Mouse (Mus musculus): Measurements from ENCODE around the gene Mafg.

Gene Mafg

DNA sequence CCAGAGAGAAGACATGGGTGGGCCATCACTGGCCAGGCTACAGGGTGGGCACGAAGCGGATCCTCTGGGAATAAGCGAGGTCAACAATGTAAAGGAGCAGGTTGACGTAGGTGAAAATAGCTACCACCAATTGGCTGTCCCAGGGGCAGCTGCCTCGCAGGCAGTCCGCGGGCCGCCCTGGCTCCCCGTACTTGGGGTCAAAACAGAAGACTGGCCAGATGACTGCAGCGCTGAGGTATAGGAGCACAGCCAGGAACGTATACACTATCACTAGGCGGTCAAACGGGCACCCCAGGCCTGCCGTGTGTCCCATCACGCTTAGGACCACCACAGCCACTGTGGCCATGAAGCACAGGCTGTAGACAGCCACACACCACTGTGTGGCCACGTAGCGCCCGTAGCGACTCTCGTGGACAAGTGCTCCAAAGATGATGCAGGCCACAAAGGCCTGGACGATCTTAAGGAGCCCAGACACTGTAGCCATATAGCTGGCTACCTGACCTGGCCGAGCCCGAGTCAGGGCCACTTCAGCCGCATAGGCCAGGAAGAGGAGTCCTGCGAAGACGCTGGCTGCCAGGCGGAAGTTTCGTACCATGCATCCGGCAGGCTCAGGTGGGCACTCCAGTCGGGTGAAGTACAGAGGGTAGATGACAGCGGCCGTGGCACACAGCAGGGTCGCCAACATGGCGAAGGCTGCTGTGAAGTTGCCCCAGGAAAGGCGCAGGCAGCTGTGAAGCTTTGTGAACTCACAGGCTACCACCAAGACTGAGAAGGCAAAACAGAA, 13.8 kb upstream of the Mafg start:
- no peak for DNase-seq (ENCODE audit: low read depth, low spot score)

DNA sequence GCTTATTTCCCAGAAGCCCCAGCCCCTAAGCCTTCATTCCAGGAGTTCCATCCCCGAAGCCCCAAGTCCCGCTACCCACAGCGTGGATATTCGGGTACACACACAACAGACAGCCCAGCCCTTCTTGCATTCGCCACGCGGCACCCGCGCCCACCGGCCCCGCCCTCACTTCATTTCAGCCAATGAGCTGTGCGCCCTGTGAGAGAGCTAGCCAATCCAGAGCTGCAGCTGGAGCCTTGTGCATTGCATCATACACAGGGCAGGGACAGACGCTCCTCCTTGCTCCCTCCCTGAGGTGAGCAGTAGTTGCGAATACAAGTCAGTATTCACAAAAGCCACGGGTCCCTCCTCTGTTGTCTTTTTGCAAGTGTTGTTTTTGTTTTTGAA, 10.2 kb upstream of the Mafg start, which contains the start of gene Pycr1:
TSS of gene Pycr1 (minus strand) at position 169 of the 387 bp plus-strand sequence.
- DNase-seq (ENCODE audit: low read depth, low spot score): peak; percentile 90

DNA sequence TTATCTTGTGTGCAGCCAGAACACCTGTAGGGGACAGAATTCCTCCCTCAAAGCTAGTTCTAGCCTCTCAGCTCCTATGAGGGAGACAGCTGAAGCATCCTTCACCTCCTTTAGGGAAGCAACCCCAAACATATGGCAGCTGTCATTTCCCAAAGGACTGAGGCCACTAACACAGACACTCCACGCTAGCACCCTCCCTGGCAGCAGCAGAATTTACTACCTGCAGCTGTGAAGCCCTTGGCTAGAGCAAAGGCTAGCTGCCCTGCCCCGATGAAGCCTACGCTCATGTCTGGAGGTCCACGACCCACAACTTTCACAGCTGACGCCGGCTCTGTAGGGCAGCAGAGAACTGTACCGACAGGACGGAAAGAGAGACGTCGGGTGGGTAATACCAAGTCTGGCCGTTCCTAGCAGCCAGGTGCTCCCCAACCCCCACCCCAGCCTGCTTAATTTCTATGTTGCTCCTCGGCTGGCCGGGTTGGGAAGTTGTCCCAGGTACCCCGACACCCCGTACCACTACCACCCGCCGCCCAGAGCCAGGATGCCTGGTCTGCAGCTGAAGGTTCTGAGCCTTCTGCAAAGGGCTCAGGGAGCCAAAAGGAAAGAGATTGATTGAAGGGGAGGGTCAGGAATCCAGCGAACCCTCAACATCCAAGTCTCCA, 9.7 kb upstream of the Mafg start:
- DNase-seq (ENCODE audit: low read depth, low spot score): no peak

DNA sequence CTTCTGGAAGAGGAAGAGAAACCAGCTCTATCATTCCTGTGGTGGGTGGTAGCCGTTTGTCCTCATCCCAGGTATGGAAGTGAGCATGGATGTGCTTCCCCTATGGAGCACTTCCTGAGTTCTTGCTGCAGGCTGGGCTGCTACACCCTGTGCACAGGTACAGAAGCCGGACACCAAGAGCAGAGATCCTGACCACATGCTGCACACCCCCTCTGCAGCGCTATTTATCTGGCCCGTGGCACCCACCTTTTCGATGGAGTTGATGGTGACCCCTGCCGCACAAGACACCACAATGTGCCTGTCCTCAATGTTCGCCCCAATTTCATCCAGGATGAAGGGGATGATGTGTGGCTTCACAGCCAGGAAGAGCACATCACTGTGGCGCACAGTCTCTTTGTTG, 8.5 kb upstream of the Mafg start:
- DNase-seq (ENCODE audit: low read depth, low spot score): no peak

DNA sequence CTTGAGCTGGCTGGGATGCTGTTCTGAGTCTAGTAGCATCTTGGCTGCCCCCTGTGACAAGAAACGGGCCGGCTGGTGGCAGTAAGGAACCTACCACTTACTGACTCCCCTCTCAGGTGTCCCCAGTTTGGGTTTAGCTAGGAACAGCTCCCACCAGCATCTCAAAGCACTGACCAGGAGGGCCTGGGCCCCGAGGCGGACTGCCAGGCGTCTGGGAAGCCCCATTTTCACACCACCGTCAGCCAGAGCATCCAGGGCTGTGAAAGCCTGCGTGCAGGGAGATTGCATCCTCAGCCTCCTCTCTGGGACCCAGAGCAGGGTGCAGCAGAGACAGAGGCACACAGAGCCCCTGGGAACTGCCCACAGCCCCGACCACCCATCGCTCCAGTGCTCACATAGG, 7.9 kb upstream of the Mafg start:
- DNase-seq (ENCODE audit: low read depth, low spot score): no peak

DNA sequence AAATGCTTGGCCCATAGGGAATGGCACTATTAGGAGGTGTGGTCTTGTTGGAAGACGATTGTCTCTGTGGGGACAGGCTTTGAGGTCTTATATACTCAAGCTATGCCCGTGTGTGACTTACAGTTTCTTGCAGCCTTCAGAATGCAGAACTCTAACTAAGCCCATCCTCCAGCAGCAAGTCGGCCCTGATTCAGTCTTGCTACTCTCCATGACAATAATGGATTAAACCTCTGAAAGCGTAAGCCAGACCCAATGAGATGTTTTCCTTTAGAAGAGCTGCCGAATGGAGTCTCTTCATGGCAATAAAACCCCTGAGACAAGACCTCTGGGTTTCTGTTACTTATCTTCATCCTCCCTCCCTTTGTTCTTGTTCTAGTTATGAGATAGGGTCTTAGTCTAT, 1.4 kb upstream of the Mafg start:
- DNase-seq (ENCODE audit: low read depth, low spot score): no peak

DNA sequence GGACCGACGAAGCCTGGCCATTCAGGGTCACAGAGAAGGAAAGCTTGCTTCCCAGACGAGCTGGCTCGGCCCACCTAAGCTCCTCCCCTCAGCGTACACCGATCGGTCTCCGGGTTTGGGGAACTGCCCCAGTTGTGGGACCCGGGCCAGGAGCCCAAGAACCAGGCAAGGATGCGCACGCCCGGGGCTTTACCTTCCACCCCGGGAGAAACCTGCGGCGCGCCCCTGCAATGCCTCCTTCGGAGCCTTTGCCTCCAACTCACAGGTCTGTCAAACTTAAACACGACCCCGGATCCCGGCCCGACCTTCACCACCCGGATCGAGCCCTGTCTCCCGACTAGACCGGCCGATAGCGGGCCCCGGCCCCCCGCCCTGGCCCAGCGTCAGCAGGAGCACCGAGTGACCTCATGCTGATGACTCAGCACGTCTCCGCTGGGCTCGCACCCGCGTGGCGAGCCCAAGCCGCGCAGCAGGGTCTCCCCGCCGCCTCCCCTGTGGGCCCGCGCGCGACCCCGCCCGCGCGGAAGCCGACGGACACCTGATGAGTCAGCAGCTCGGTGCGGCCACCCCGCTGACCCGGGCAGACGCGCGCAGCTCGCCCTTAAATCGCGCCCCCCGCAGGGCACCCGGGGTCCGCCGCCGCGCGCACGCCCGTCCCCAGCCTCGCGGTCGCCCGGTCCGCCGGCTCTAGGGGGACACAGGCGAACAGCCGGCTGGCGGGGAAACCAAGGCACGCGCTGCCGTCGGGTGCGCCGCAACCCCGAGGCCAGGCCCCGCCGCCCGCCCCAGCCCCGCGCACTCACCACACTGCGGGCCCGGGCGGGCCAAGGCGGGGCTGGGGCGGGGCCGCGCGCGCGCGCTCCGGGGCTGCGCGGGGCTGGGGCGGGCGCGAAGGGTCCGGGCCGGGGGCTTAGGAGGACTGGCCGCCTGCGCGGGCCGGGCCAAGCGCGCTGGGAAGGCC, 561 bp downstream of the Mafg start:
- DNase-seq (ENCODE audit: low read depth, low spot score): peak; percentile 81

DNA sequence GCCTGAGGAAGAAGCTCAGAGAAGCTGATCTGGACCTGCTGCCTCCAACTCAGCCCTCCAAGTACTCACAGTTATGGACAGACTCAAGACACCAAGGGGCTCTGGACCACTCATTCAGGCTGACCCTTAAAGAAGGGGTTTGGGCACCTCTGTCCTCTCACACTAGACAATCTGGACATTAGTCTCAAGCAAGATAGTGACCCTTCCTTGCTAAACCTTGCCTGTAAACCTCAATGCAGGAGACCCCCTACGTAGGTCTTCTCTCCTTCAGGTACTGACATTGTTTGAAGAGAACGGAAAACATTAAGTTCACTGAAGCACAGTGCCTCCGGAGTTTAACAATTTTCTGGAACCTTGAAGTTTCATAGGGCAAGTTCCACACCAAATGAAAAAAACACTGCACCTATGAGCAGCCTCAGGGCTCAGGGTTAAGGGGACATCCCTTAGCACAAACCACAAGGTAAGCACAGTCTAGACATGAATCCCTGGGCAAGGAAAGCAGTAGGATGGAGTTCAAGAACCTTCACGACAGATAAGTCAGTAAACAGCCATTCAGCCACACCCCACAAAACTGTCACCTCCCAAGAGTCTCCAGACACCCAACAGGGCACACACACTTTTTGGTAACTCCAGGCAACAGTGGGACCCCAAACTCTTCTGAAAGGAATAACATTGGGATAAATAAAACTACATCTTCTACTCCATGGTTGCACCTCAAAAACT, 1.5 kb downstream of the Mafg start:
- no peak for DNase-seq (ENCODE audit: low read depth, low spot score)

DNA sequence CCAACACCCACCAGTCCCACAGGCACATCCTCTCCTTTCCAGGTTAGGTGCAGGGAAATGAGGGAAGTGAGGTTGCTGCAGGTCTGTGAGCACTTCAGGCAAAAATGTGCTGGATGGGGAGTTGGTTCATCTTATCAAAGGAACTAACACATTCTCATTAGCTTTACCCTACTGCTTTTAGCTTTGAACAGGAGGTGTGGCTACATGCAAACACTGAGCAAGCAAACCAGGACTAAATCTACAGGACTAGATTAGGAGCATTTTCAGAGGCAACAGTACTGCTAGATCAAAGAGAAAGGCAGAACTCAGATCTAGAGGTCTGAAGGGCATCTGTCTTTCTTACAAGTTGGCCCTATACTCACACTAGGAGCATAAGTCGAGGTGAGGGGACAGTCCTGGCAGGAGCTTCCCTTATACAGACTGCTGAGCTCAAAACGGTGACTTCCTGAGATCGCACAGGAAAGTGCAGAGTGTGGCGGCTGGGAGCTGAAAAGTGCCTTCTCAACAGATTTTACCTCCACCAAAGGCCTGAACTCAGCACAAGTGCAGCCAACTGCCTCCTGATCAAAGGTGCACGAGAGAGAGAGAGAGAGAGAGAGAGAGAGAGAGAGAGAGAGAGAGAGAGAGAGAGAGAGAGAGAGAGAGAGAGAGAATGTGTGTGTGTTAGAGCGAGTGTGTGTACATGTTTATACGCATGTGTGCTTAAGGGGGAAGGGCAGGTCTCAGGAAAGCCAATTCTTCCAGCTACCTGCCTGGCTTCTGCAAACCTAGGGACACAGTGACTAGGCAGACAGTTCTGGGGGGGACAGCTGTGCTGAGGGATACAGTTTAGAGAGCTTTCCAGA, 2.3 kb downstream of the Mafg start:
- no peak for DNase-seq (ENCODE audit: low read depth, low spot score)

DNA sequence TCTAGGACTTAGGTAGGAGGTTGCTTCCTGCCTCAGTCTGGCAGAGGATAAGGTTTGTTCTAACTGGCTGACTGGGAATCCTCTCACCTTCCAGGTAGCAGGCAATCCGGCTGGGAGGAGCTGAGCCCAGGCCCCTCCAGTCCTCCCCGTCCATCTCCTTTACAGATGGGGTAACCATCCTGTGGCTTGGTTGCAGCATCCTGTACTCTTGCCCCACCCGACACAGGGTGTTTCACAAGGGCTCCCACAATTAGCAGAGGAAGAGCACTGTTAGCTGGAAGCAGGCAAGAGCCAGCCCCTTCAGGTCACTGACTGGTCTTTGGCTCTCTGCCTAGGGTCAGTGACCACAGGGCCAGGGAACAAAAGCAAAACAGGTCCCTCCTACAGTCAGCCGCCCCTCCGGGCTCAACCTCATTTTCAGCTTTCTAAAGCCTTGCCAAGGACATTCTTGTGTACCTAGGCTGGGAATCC, 3.0 kb downstream of the Mafg start:
- no peak for DNase-seq (ENCODE audit: low read depth, low spot score)

DNA sequence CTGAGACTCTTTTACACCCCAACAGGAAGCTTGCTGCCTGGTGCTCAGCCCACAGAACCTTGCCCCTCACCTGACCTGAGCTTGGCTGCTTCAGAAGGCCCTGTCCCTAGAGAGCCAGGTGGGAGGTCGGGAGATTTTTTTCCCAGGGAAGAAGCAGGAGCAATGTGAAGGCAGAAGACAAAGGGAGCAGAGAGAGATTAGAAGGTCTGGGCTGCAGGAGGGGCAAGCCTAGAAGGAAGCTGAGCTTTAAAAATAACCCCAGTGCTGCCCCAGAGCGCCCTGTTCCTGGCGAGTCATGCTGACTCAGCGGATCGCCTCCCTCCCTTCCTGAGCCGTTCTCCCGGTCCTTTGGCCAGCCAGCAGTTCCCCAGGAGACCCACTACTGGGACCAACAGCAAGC, 3.5 kb downstream of the Mafg start:
- peak; percentile 82 for DNase-seq (ENCODE audit: low read depth, low spot score)

DNA sequence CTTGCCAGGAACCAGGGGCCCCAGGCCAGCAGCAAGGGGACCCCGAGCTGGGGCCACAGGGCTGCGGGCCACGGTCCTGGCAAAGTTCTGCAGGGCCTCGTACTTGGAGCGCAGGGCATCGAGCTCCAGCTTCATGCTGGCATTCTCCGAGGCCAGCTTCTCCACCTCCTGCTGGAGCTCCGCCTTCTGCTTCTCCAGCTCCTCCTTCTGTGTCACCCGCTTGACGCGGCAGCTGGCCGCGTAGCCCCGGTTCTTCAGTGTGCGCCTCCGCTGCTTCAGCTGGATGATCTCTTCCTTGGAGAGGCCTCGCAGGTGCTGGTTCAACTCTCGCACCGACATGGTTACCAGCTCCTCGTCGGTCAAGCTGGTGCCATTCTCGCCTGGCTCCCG, 4.1 kb downstream of the Mafg start:
- DNase-seq (ENCODE audit: low read depth, low spot score): peak; percentile 68

DNA sequence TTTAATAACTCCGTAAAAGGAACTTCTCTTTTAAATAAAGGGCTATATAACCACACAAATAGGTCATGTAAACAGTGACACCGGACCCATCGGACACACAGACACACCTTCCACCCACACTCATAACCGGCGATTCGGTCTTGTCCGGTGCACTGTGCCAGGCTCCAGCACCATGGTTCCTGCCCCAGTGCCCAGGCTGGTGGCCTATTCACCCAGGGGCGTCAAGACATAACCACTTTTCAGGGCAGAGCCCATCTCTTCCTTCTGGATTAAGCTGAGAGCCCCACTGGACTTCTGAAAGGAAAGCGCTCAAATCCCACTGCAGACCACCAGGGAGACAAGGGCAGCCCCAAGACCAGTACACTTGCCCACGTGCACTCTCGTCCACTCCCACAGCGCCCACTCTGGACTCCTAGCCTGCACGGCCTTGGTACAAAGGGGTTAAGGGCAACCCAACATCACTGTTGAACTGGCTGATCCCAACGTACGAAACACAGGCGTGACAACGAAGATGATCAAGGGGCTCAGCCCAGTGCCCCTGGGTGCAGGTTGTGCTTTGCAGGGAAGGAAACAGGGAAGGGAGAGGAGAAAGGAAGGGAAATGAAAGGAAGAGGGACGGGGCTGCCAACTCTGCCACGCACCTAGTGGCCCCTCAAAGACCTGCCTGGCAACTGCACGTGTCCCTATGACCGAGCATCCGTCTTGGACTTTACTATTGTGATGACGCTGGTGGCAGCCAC, 4.6 kb downstream of the Mafg start:
- no peak for DNase-seq (ENCODE audit: low read depth, low spot score)

DNA sequence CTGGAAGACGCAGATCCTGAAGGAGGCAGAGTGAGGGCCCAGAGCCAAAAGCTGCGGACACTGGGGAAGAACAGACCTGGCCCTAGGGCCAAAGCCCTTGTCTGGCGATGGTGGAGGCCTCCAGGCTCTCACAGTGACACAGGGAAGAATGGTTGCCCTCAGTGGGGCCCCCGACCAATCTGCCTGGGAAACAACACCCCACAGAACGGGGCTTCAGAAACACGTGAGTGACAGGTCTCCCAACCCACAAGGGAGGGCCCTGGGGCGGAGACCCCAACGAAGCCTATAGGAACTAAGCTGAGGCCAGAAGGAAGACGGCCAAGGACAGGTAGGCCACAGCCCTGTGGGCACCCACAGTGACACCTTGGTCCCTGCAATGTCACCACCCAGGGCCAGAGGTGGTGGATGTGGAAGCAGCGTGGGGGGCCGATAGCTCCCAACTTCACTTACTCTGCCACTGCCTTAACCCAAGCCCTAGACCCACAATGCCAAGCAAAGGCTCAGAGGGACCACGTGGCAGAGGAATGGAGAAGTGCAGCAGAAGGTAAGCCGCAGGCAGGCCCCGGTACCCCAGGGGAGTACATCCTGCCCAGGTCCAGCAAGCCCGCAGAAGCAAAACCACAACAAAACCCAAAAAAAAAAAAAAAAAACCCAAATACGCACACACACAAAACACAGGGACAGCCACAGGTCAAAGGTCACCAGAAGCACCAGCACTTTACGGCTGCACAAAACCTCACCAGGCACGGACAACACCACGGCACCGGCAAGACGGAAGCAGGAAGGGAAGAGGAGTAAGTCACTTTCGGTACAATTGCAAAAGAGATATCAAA, 5.7 kb downstream of the Mafg start:
- DNase-seq (ENCODE audit: low read depth, low spot score): no peak

DNA sequence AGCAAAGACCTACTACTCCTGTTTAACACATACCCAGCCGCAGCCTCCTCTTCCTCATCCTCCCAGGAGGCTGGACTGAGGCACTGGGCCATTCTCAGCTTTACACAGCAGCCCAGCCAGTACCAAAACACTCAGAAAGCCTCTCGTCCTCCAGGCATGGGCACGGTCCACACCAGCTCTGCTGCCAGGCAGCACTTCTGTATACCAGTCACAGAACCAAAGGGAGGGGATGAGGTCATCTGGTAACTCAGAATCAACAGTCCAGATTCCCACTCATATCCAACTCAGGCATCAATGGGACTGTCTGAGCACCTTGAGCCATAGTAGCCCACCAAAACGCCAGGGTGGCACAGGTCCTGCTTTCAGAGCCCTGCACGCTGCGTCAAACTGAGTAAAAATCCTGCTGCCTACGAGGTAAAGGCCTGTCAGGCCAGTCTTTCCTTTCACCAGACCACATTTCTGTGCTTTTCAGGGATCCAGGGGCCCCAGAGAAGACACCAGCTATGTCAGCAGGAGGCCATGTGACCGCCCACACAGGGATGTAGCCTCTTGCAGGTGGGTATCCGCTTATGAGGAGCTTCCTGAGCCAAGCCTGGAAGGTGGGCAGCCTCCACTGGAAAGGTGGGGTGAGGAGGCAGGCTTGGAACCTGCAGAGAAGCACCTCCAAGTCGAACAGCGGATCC, 6.5 kb downstream of the Mafg start:
- DNase-seq (ENCODE audit: low read depth, low spot score): no peak

DNA sequence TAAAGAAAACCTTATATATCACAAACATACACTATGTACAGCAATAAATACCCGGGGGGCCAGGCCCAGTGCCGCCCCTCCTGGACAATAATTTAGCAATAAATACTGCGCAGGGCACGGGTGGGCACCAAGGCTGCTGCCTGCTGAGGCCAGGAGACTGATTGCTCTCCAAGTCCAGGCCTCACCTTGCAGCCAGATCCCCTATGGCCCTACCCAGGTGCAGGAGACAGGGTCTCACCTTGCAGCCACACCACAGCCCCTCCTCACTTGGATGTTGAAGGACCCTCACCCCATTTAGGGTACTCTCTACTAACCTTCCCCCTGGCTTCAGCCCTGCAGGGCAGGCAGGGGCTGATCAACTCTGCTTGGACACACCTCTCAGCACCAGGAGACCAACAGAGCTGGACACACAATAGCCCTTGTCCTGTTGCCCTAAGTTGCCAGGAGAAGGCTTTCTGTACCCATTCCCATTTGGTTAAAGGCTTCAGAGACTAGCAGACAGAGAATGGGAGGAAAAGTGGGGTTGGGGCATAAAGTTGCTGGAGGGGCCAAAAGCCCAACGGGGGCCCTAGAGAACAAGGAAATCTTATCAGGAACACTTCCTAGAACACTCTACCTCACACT, 8.1 kb downstream of the Mafg start, which contains the start of gene Sirt7:
TSS of gene Sirt7 (minus strand) at position 89 of the 624 bp plus-strand sequence.
- DNase-seq (ENCODE audit: low read depth, low spot score): no peak

DNA sequence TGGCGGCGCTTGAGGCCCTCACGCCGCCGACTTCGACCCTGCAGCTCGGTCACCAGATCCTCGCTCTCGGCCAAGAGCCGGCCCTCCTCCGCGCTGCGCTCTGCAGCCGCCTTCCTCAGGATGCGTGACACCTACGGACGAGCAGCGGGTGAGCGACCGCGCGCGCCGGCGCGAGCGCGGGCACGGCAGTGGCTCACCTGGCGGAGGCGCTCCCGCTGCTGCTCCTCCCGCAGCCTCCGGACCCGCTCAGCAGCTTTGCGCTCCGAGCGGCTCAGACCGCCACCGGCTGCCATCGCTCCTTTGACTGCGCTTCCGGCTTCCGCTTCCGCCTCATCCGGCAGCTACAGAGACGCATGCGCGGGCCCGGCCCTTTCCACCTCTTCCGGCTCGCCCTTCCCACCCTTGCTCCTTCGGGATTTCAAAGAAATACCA, 8.7 kb downstream of the Mafg start:
- DNase-seq (ENCODE audit: low read depth, low spot score): peak; percentile 78
